10 mouse cellular contexts compared by ENCODE assay signal in genomic region chr19:46623194-46623667, GRCm38 (mm10). TPM values are rescaled to one million over a fixed set of nuclear protein-coding genes. Genes with fewer than 3 reads are reported as not detected.
DNase-seq lines count a peak whose midpoint lies in the region; ATAC-seq and TF ChIP-seq lines count a peak whose summit lies in the region.
"Had no signal": no experiment of that assay in that cellular context is flagged by ENCODE, and none has a peak within 500 bp of the region (broad histone marks: within the 10 kb centered on the region; RNA-seq: fewer than 3 reads in every experiment).

No protein-coding gene starts in this region.

- H3K36me3 ChIP-seq in kidney, postnatal 0 days (ENCODE audit: insufficient read depth, low read length): 0 out of 2 replicates have a peak, but pooled peaks cover 3% of the 10 kb centered on the region
- no peaks in the 10 kb centered on the region for H3K36me3 ChIP-seq in heart, embryonic 11.5 days (ENCODE audit: control insufficient read depth, insufficient read depth, low read length)
- peaks cover 23% of the 10 kb centered on the region for H3K36me3 ChIP-seq in limb, embryonic 12.5 days
- H3K36me3 ChIP-seq in midbrain, embryonic 13.5 days: peaks cover 18% of the 10 kb centered on the region

- H3K27me3 ChIP-seq in kidney, postnatal 0 days (ENCODE audit: insufficient read depth, low read length): no peaks in the 10 kb centered on the region
- no peaks in the 10 kb centered on the region for H3K27me3 ChIP-seq in heart, embryonic 11.5 days (ENCODE audit: control insufficient read depth, insufficient read depth, low read length)
- no peaks in the 10 kb centered on the region for H3K27me3 ChIP-seq in limb, embryonic 12.5 days
- no peaks in the 10 kb centered on the region for H3K27me3 ChIP-seq in midbrain, embryonic 13.5 days
- H3K27me3 ChIP-seq: CH12.LX had no signal

- peak overlapping the region; percentile 58 for H3K9ac ChIP-seq in kidney, postnatal 0 days (ENCODE audit: low read depth, low read length)
- peak overlapping the region; percentile 76 for H3K9ac ChIP-seq in heart, embryonic 11.5 days (ENCODE audit: low read depth, low read length)
- peak overlapping the region; percentile 54 for H3K9ac ChIP-seq in limb, embryonic 12.5 days (replicated peaks)
- peak overlapping the region; percentile 52 for H3K9ac ChIP-seq in midbrain, embryonic 13.5 days (replicated peaks)

- H3K4me2 ChIP-seq in kidney, postnatal 0 days (ENCODE audit: low read length): peak overlapping the region; percentile 63
- H3K4me2 ChIP-seq in heart, embryonic 11.5 days: peak overlapping the region; percentile 88
- H3K4me2 ChIP-seq in limb, embryonic 12.5 days: peak overlapping the region; percentile 60
- H3K4me2 ChIP-seq in midbrain, embryonic 13.5 days (replicated peaks): peak overlapping the region; percentile 40

- peak overlapping the region; percentile 93 for H3K27ac ChIP-seq in kidney, postnatal 0 days
- H3K27ac ChIP-seq in heart, embryonic 11.5 days (ENCODE audit: low read depth, low read length): peak overlapping the region; percentile 98
- H3K27ac ChIP-seq in limb, embryonic 12.5 days: peak overlapping the region; percentile 90
- H3K27ac ChIP-seq in midbrain, embryonic 13.5 days: peak overlapping the region; percentile 10

- peaks cover 49% of the 10 kb centered on the region for H3K4me1 ChIP-seq in kidney, postnatal 0 days (replicated peaks; ENCODE audit: insufficient read depth, low read length)
- H3K4me1 ChIP-seq in heart, embryonic 11.5 days (ENCODE audit: control insufficient read depth, insufficient read depth, low read length): peaks cover 75% of the 10 kb centered on the region
- H3K4me1 ChIP-seq in limb, embryonic 12.5 days (replicated peaks): peaks cover 47% of the 10 kb centered on the region
- peaks cover 76% of the 10 kb centered on the region for H3K4me1 ChIP-seq in midbrain, embryonic 13.5 days (replicated peaks)

- TF ChIP-seq CTCF in kidney, postnatal 0 days (IDR thresholded peaks at IDR 0.05; ENCODE audit: low read depth): no peak

- H3K4me3 ChIP-seq in kidney, postnatal 0 days (replicated peaks; ENCODE audit: low read depth, low read length): peak overlapping the region; percentile 35
- peak overlapping the region; percentile 54 for H3K4me3 ChIP-seq in heart, embryonic 11.5 days (ENCODE audit: low read depth, low read length)
- H3K4me3 ChIP-seq in limb, embryonic 12.5 days (replicated peaks): peak overlapping the region; percentile 36
- H3K4me3 ChIP-seq in midbrain, embryonic 13.5 days (replicated peaks): peak overlapping the region; percentile 9; the same call in 1 of the 2 replicates

- H3K9me3 ChIP-seq in kidney, postnatal 0 days (replicated peaks; ENCODE audit: low read length): no peaks in the 10 kb centered on the region
- H3K9me3 ChIP-seq in heart, embryonic 11.5 days (replicated peaks; ENCODE audit: control insufficient read depth, low read length): no peaks in the 10 kb centered on the region
- H3K9me3 ChIP-seq in limb, embryonic 12.5 days: no peaks in the 10 kb centered on the region
- H3K9me3 ChIP-seq in midbrain, embryonic 13.5 days: no peaks in the 10 kb centered on the region

- DNase-seq in kidney, postnatal 0 days (ENCODE audit: low spot score): peak; percentile 88
- DNase-seq in kidney, postnatal 36 days: no peak
- DNase-seq in spleen, adult 12 weeks (ENCODE audit: low spot score): no peak
- DNase-seq in cerebellum, adult 9-11 months: no peak
- DNase-seq in adrenal gland, postnatal 36 days: no peak

- ATAC-seq in kidney, postnatal 0 days (replicated peaks; ENCODE audit: low FRiP score, low read depth): peak; percentile 68
- peak; percentile 49; the same call in 1 of the 2 replicates for ATAC-seq in heart, embryonic 11.5 days (replicated peaks; ENCODE audit: insufficient number of reproducible peaks, low FRiP score, low TSS enrichment)
- ATAC-seq in limb, embryonic 12.5 days (ENCODE audit: insufficient number of reproducible peaks, insufficient read depth, low FRiP score, low TSS enrichment, low read depth): peak; percentile 57
- peak; percentile 55 for ATAC-seq in midbrain, embryonic 13.5 days

- 3% methylated on average over 16 of the region's 16 CpGs for WGBS in kidney, postnatal 0 days
- WGBS in heart, embryonic 11.5 days (ENCODE audit: insufficient replicate concordance): 4% methylated on average over 16 of the region's 16 CpGs
- 2% methylated on average over 16 of the region's 16 CpGs for WGBS in limb, embryonic 12.5 days
- WGBS in midbrain, embryonic 13.5 days: 2% methylated on average over 15 of the region's 16 CpGs

RNA-seq across cellular contexts. Expression of gene Wbp1l, which starts 24.3 kb away (rescaled TPM):
- polyA plus RNA-seq in kidney, postnatal 0 days (2015; fragmentation: Nextera tagmentation; extraction: Ambion mirVana): 35.6 and 39.9 TPM in 2 replicates
- polyA plus RNA-seq in heart, embryonic 11.5 days (2014; fragmentation: Nextera tagmentation; extraction: Ambion mirVana): 41.5 and 45.9 TPM in 2 replicates
- 48.3 and 48.6 TPM in 2 replicates for polyA plus RNA-seq in limb, embryonic 12.5 days (2016; fragmentation: Nextera tagmentation; extraction: Ambion mirVana)
- polyA plus RNA-seq in midbrain, embryonic 13.5 days (2015; fragmentation: Nextera tagmentation; extraction: Ambion mirVana): 38.9 and 41.9 TPM in 2 replicates
- 100 to 1,000 TPM; 131 to 170 TPM for total RNA-seq in adrenal gland, postnatal 36 days (2021)

RNA-seq across cellular contexts. Expression of gene Cyp17a1, which starts 49.7 kb away (rescaled TPM):
- polyA plus RNA-seq in kidney, postnatal 0 days (2015; fragmentation: Nextera tagmentation; extraction: Ambion mirVana): not detected in 2 replicates
- 0.97 and 1.1 TPM in 2 replicates for polyA plus RNA-seq in heart, embryonic 11.5 days (2014; fragmentation: Nextera tagmentation; extraction: Ambion mirVana)
- polyA plus RNA-seq in limb, embryonic 12.5 days (2016; fragmentation: Nextera tagmentation; extraction: Ambion mirVana): 0.15 TPM in 1 of 2 replicates, not detected in the other
- polyA plus RNA-seq in midbrain, embryonic 13.5 days (2015; fragmentation: Nextera tagmentation; extraction: Ambion mirVana): not detected in 2 replicates
- total RNA-seq in adrenal gland, postnatal 36 days (2021): 10 to 100 TPM in 1 of 2 experiments, 1 to 10 TPM in 1; 1.9 to 10.5 TPM
- total RNA-seq: CH12.LX; gastrocnemius, adult 8-10 months had no signal

RNA-seq across cellular contexts. Expression of gene Sfxn2, which starts 50.1 kb away (rescaled TPM):
- 47.1 and 50.0 TPM in 2 replicates for polyA plus RNA-seq in kidney, postnatal 0 days (2015; fragmentation: Nextera tagmentation; extraction: Ambion mirVana)
- 8.1 and 10.5 TPM in 2 replicates for polyA plus RNA-seq in heart, embryonic 11.5 days (2014; fragmentation: Nextera tagmentation; extraction: Ambion mirVana)
- 18.3 and 25.2 TPM in 2 replicates for polyA plus RNA-seq in limb, embryonic 12.5 days (2016; fragmentation: Nextera tagmentation; extraction: Ambion mirVana)
- 10.3 and 11.9 TPM in 2 replicates for polyA plus RNA-seq in midbrain, embryonic 13.5 days (2015; fragmentation: Nextera tagmentation; extraction: Ambion mirVana)
- total RNA-seq in adrenal gland, postnatal 36 days (2021): 10 to 100 TPM in 1 of 2 experiments, 1 to 10 TPM in 1; 7.9 to 11.5 TPM

RNA-seq across cellular contexts. Expression of gene Arl3, which starts 50.2 kb away (rescaled TPM):
- 96.6 and 105 TPM in 2 replicates for polyA plus RNA-seq in kidney, postnatal 0 days (2015; fragmentation: Nextera tagmentation; extraction: Ambion mirVana)
- 67.5 and 83.5 TPM in 2 replicates for polyA plus RNA-seq in heart, embryonic 11.5 days (2014; fragmentation: Nextera tagmentation; extraction: Ambion mirVana)
- 167 and 173 TPM in 2 replicates for polyA plus RNA-seq in limb, embryonic 12.5 days (2016; fragmentation: Nextera tagmentation; extraction: Ambion mirVana)
- polyA plus RNA-seq in midbrain, embryonic 13.5 days (2015; fragmentation: Nextera tagmentation; extraction: Ambion mirVana): 226 and 238 TPM in 2 replicates
- total RNA-seq in adrenal gland, postnatal 36 days (2021): 10 to 100 TPM; 43.3 to 67.7 TPM

Comparison
In these comparisons a context has a peak if more than half of its experiments do, and no peak if none do; other contexts are left out.
1. H3K27ac ChIP-seq: peak in every context shown above with its lines; median percentile 98 in heart, embryonic 11.5 days; 93 in kidney, postnatal 0 days; 90 in limb, embryonic 12.5 days; 10 in midbrain, embryonic 13.5 days.